Mouse (Mus musculus) thymus, adult 2 months (tissue): ENCODE data around the gene Bcas3. TPM values are rescaled to one million over a fixed set of nuclear protein-coding genes. Genes with fewer than 3 reads are reported as not detected.

Experiments used
- DNase-seq: peaks from one replicate; pipeline ENCODE4 v3.0.0; 2021
- H3K27ac ChIP-seq: fragments of 200-500 bp; 2 replicates; pipeline ENCODE4 v1.5.1; 2012; ENCODE audit warnings: low read length, control low read depth; ENCODE audit not compliant: control insufficient read depth, insufficient read depth
- H3K27me3 ChIP-seq: fragments of 200-500 bp; 2 replicates; pipeline ENCODE4 v1.6.1; 2012; ENCODE audit warnings: mild to moderate bottlenecking, low read length, moderate library complexity, mixed read lengths; ENCODE audit not compliant: control insufficient read depth, insufficient read depth
- H3K36me3 ChIP-seq: fragments of 200-500 bp; 2 replicates; pipeline ENCODE4 v1.6.1; 2012; ENCODE audit warnings: mild to moderate bottlenecking, low read length, moderate library complexity; ENCODE audit not compliant: control insufficient read depth, insufficient read depth
- H3K4me1 ChIP-seq: fragments of 200-500 bp; replicated peaks from 2 replicates; pipeline ENCODE4 v1.6.1; 2012; ENCODE audit warnings: low read length; ENCODE audit not compliant: control insufficient read depth, insufficient read depth
- H3K4me3 ChIP-seq: fragments of 200-500 bp; 2 replicates; pipeline ENCODE4 v1.5.1; 2012; ENCODE audit warnings: mild to moderate bottlenecking, low read length, control low read depth, moderate library complexity; ENCODE audit not compliant: control insufficient read depth, insufficient read depth
- CTCF ChIP-seq: fragments of 200-500 bp; IDR thresholded peaks from 2 replicates; pipeline ENCODE4 v1.5.1; 2012; ENCODE audit warnings: mild to moderate bottlenecking, control low read depth, low read length, moderate library complexity, borderline replicate concordance; ENCODE audit not compliant: control insufficient read depth, poor library complexity, insufficient read depth; ENCODE audit errors: extremely low read depth
- POLR2A ChIP-seq: fragments of 200-500 bp; IDR thresholded peaks from 2 replicates; pipeline ENCODE4 v1.6.1; 2012; ENCODE audit warnings: mild to moderate bottlenecking, low read length, control low read depth, moderate library complexity; ENCODE audit not compliant: control insufficient read depth, poor library complexity, insufficient read depth; ENCODE audit errors: extremely low read depth
- WGBS: fragments of 180-500 bp; shearing (Covaris S2); methylation state at CpG from one replicate; pipeline ENCODE4 v1.1.7; 2018; 5-methylcytosine and 5-hydroxymethylcytosine counted together
- polyA plus RNA-seq: library from polyadenylated mRNA; depleted of rRNA; stranded (reverse); fragments of >200 nt; gene quantifications from 2 replicates; pipeline ENCODE4 v1.2.3, GENCODE M21; 2012

Bcas3 gene
- polyA plus RNA-seq, 1 experiment, result 42.5 TPM

GRCm38 (mm10) chr11:85339173-85339831 lies 13.7 kb upstream of the Bcas3 start:
- TF ChIP-seq CTCF, result no peak
- TF ChIP-seq POLR2A, result no peak
- peaks cover 82% of the 10 kb centered on the region for H3K36me3 ChIP-seq
- 96% methylated on average over 6 of the region's 6 CpGs for WGBS
- H3K4me3 ChIP-seq, result no peak overlapping the region
- no peak for DNase-seq
- H3K27me3 ChIP-seq, result no peaks in the 10 kb centered on the region
- no peak overlapping the region for H3K27ac ChIP-seq
- H3K4me1 ChIP-seq, result no peaks in the 10 kb centered on the region

GRCm38 (mm10) chr11:85340070-85340616 lies 12.8 kb upstream of the Bcas3 start:
- H3K4me1 ChIP-seq, result no peaks in the 10 kb centered on the region
- peaks cover 82% of the 10 kb centered on the region for H3K36me3 ChIP-seq
- H3K27me3 ChIP-seq, result no peaks in the 10 kb centered on the region
- no peak overlapping the region for H3K27ac ChIP-seq
- no peak overlapping the region for H3K4me3 ChIP-seq
- 96% methylated on average over 7 of the region's 7 CpGs for WGBS
- TF ChIP-seq POLR2A, result no peak
- TF ChIP-seq CTCF, result no peak
- no peak for DNase-seq

- DNase-seq, result no peak
- no peak for TF ChIP-seq POLR2A
- no peak for TF ChIP-seq CTCF
- Histone ChIP-seq H3K27me3 (no peaks in the 10 kb centered on the region), H3K36me3 (no peaks in the 10 kb centered on the region), H3K4me1 (no peaks in the 10 kb centered on the region), H3K27ac (no peak overlapping the region), H3K4me3 (no peak overlapping the region)
- WGBS, result 85% methylated on average over 4 of the region's 4 CpGs
Observed at GRCm38 (mm10) chr11:85353819-85354218, 852 bp downstream of the Bcas3 start.

GRCm38 (mm10) chr11:85359641-85360040 lies 6.7 kb downstream of the Bcas3 start:
- no peak for TF ChIP-seq CTCF
- TF ChIP-seq POLR2A, result no peak
- H3K4me3 ChIP-seq, result no peak overlapping the region
- H3K27ac ChIP-seq, result no peak overlapping the region
- H3K36me3 ChIP-seq, result peaks cover 4% of the 10 kb centered on the region; the same call in 1 of the 2 replicates
- H3K4me1 ChIP-seq, result no peaks in the 10 kb centered on the region
- DNase-seq, result no peak
- no peaks in the 10 kb centered on the region for H3K27me3 ChIP-seq
- WGBS, result 94% methylated on average over 6 of the region's 6 CpGs

- Histone ChIP-seq H3K27ac (no peak overlapping the region), H3K36me3 (peaks cover 17% of the 10 kb centered on the region), H3K4me3 (no peak overlapping the region), H3K27me3 (no peaks in the 10 kb centered on the region), H3K4me1 (no peaks in the 10 kb centered on the region)
- 95% methylated on average over 8 of the region's 8 CpGs for WGBS
- TF ChIP-seq CTCF (no peak), POLR2A (no peak)
- no peak for DNase-seq
Observed at GRCm38 (mm10) chr11:85361621-85362020, 8.7 kb downstream of the Bcas3 start.

- WGBS, result 95% methylated on average over 3 of the region's 3 CpGs
Observed at GRCm38 (mm10) chr11:85366168-85366567, 13.2 kb downstream of the Bcas3 start.

GRCm38 (mm10) chr11:85367823-85368222 lies 14.9 kb downstream of the Bcas3 start:
- no peak overlapping the region for H3K4me3 ChIP-seq
- peaks cover 24% of the 10 kb centered on the region for H3K36me3 ChIP-seq
- no peak overlapping the region for H3K27ac ChIP-seq
- WGBS, result 92% methylated on average over 3 of the region's 3 CpGs
- H3K27me3 ChIP-seq, result no peaks in the 10 kb centered on the region
- H3K4me1 ChIP-seq, result no peaks in the 10 kb centered on the region
- TF ChIP-seq CTCF, result no peak
- no peak for TF ChIP-seq POLR2A
- no peak for DNase-seq

More at GRCm38 (mm10) chr11:85366168-85366567, 13.2 kb downstream of the Bcas3 start:
- Histone ChIP-seq H3K27me3 (no peaks in the 10 kb centered on the region), H3K4me1 (no peaks in the 10 kb centered on the region), H3K36me3 (peaks cover 26% of the 10 kb centered on the region), H3K27ac (no peak overlapping the region), H3K4me3 (no peak overlapping the region)
- no peak for TF ChIP-seq CTCF
- TF ChIP-seq POLR2A, result no peak
- DNase-seq, result no peak
